Mouse (Mus musculus) gonadal fat pad, adult 2 months (tissue): ENCODE measurements around the gene Fcgr2b. TPM values are rescaled to one million over a fixed set of nuclear protein-coding genes. Genes with fewer than 3 reads are reported as not detected.
"Not testable (repeated sequence)": the region's sequence is repeated elsewhere in the genome, so short reads cannot be mapped to it uniquely, and the experiment has no call there.

Experiments used
- DNase-seq: peaks from one replicate; pipeline ENCODE4 v3.0.0-alpha.2; 2012; ENCODE audit warnings: low read depth
- polyA plus RNA-seq: library from polyadenylated mRNA; depleted of rRNA; stranded (reverse); fragments of >200 nt; gene quantifications from 2 replicates; pipeline ENCODE4 v1.2.3, GENCODE M21; 2012

Gene Fcgr2b
- polyA plus RNA-seq, 1 experiment: 43.9 TPM

- no peak for DNase-seq
These were observed 591 bp downstream of the Fcgr2b start for GRCm38 (mm10) chr1:170975751-170976161.

DNA sequence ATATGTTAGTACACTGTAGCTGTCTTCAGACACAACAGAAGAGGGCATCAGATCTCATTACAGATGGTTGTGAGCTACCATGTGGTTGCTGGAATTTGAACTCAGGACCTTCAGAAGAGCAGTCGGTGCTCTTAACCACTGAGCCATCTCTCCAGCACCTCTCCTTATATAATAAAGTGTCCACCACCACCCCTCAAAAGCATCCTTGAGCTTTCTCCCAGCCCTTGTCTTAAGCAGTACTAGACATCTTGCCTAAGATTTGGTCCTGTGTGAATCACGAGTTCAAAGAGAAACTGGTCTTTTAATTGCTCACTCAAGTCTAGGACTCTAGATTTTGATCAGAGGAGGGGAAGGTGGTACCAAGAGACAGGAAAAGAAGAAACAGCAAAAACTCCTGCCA is 997 bp downstream of the Fcgr2b start:
- not testable (repeated sequence) for DNase-seq

DNA sequence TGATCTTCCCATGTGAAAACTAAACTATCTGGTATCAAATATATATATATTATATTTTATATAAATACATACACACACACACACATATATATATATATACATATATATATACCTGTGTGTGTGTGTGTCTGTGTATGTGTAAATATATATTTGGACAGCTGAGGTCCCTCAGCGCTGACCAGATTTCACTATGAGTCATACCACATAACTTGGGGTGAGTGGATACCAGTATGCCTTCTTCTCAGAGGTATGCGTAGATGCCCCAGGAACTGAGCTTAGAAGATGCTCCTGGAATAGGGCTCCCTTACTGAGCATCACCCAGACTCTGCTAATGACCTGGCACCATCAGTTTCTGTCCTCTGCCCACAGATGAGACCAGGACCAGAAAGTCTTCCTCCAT is 1.6 kb downstream of the Fcgr2b start:
- no peak for DNase-seq

GRCm38 (mm10) chr1:170974171-170974570 is 2.2 kb downstream of the Fcgr2b start:
- DNase-seq: no peak

- DNase-seq: no peak
These were observed 3.4 kb downstream of the Fcgr2b start for GRCm38 (mm10) chr1:170972936-170973335.

GRCm38 (mm10) chr1:170972494-170972893 is 3.9 kb downstream of the Fcgr2b start:
- DNase-seq: no peak

- no peak for DNase-seq
These were observed 7.8 kb downstream of the Fcgr2b start for GRCm38 (mm10) chr1:170968576-170968975.

DNA sequence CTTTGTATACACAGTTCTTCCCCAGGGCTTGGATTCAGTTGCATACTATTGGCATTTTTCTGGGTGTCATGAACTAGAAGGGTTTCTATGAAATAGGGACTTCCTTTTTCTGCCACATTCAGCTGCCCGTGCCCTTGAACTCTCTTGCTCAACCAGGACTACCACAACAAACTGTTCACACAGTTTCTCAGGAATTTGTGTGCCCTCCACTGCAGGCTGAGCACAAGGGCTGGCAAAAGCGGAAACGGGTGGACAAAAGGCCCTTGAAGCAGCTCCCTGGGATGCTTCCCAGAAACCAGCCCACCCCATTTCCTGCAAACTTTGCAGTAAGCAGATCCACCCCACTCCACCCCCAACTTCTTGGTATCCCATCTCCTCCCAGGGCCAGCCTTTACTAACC is 8.8 kb downstream of the Fcgr2b start:
- DNase-seq: no peak

DNA sequence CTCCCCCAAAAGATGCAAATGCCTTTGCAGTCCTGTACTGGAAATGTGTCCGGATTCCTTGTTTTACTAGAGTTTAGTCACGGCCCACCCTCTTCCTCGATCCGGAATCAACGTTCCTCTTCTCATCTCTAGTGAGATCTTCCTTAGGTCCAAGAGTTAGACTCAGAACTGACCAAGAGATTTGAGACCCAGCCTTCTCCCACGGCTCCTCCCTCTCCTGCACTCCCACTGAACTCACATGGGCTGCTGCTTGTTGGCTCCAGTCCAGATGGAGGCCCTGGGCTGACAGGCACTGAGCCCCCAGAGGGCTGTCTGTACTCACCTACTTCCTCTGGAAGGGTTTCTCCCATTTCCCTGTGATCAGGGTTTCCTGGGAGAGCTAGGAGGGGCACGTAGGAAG is 13.3 kb downstream of the Fcgr2b start:
- no peak for DNase-seq

GRCm38 (mm10) chr1:170962301-170962700 is 14.0 kb downstream of the Fcgr2b start:
- DNase-seq: no peak

DNA sequence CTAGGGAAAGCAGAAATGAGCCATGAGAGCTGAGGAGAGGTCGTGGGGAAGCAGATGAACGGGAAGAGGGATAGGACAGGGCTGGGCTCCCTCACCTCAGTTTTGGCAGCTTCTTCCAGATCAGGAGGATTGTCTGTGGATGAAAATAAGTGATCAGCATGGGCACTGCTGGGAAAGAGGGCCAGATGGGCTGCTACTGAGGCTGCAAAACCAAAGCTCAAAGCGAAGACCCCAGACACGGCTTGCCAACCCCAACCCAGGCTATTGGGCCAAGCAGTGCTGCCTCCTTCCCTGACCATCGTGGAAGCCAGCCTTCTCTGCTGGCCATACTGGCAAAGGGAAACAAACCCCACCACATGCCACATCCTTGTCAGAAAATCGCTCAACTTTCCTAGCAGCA is 15.2 kb downstream of the Fcgr2b start:
- DNase-seq: no peak

GRCm38 (mm10) chr1:170959791-170960190 is 16.6 kb downstream of the Fcgr2b start:
- no peak for DNase-seq

GRCm38 (mm10) chr1:170958225-170958624 is 18.1 kb downstream of the Fcgr2b start:
- no peak for DNase-seq

- no peak for DNase-seq
These were observed 23.2 kb downstream of the Fcgr2b start for GRCm38 (mm10) chr1:170953192-170953591.

- no peak for DNase-seq
These were observed 25.6 kb downstream of the Fcgr2b start for GRCm38 (mm10) chr1:170950772-170951171.

DNA sequence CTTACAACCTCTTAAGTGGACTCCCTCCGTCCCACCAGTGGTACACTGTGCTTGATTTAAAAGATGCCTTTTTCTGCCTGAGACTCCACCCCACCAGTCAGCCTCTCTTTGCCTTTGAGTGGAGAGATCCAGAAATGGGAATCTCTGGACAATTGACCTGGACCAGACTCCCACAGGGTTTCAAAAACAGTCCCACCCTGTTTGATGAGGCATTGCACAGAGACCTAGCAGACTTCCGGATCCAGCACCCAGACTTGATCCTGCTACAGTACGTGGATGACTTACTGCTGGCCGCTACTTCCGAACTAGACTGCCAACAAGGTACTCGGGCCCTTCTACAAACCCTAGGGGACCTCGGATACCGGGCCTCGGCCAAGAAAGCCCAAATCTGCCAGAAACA is 31.4 kb downstream of the Fcgr2b start:
- DNase-seq: not testable (repeated sequence)

GRCm38 (mm10) chr1:170944151-170944550 is 32.2 kb downstream of the Fcgr2b start:
- not testable (repeated sequence) for DNase-seq

DNA sequence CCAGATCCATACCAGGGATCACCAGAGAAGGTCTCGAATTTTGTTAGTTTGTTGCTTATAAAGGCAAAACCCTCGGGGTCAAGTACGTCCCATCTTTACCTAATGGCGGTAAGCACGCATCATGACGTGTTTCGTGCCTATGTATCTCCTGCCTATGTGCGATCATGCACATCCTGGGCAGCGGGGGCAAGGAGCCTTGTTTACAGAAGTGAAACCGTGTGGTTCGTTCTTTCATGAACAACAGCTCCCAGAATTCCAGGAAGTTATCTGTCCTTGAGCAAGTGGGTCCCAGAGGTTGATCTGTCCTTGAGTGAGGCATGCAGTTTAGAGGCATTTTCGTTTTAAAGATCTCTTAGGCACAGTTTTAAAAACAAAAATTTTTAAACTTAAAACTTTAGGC is 37.1 kb downstream of the Fcgr2b start:
- no peak for DNase-seq

GRCm38 (mm10) chr1:170934383-170934782 is 42.0 kb downstream of the Fcgr2b start:
- no peak for DNase-seq

- DNase-seq: no peak
These were observed 42.4 kb downstream of the Fcgr2b start for GRCm38 (mm10) chr1:170933940-170934339.

- DNase-seq: no peak
These were observed 42.9 kb downstream of the Fcgr2b start for GRCm38 (mm10) chr1:170933386-170933920.

GRCm38 (mm10) chr1:170932043-170932442 is 44.3 kb downstream of the Fcgr2b start:
- no peak for DNase-seq

DNA sequence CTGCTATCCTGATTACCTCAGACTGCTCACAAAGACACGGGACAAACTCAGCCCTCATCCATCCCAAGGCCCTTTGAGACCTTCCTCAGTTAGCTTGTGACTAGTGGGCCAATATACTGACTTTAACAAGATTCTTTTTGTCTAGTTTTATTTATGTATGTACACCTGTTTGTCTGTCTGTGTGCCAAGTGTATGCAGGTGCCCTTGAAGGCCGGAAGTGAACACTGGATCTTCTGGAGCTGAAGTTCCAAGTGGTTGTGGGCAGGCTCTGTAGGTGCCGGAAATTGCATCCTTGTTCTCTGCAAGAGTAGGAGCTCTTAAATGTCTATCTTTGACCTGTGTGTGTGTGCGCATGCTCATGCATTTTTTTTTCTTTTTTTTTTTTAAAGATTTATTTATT is 47.1 kb downstream of the Fcgr2b start:
- no peak for DNase-seq

DNA sequence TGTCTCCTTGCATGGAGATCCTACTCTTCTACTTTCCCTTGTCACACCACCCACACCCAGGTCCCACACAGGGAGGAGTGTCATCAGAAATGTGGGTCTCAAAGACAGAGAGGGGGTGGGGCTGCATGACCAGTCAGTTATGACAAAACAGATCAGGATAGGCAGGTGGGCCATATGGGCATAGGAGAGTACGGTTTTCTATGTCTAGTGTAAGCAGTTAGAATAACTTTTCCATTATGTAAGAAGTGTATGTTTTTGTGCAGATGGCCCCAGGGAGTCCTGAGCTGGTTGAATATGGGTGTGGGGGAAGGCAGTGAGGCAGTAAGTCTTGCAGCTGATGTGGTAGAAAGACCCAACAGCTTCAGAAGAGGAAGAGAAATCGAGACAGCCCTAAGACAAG is 47.9 kb downstream of the Fcgr2b start:
- no peak for DNase-seq
